Mouse (Mus musculus) neural tube, embryonic 13.5 days (tissue): ENCODE data around the gene Ano8. TPM values are rescaled to one million over a fixed set of nuclear protein-coding genes. Genes with fewer than 3 reads are reported as not detected.

ENCODE experiments used
- ATAC-seq: fragments of 200-750 bp; cut with Nextera tagmentation; 2 replicates; pipeline ENCODE4 v1.8.0; 2017; ENCODE audit warnings: low read depth, mild to moderate bottlenecking, moderate TSS enrichment, moderate library complexity
- H3K27ac ChIP-seq: fragments of 300-500 bp; sonication (generic); replicated peaks from 2 replicates; pipeline ENCODE4 v1.5.1; 2015; ENCODE audit warnings: moderate library complexity, mild to moderate bottlenecking, inconsistent platforms
- H3K27me3 ChIP-seq: fragments of 300-500 bp; sonication (generic); 2 replicates; pipeline ENCODE4 v1.6.1; 2015; ENCODE audit warnings: mild to moderate bottlenecking, inconsistent platforms
- H3K36me3 ChIP-seq: fragments of 300-500 bp; sonication (generic); 2 replicates; pipeline ENCODE4 v1.6.1; 2015; ENCODE audit warnings: mild to moderate bottlenecking, inconsistent platforms
- H3K4me1 ChIP-seq: fragments of 300-500 bp; sonication (generic); replicated peaks from 2 replicates; pipeline ENCODE4 v1.6.1; 2015; ENCODE audit warnings: inconsistent platforms
- H3K4me2 ChIP-seq: fragments of 300-500 bp; sonication (generic); 2 replicates; pipeline ENCODE4 v1.6.1; 2015; ENCODE audit warnings: inconsistent platforms, mild to moderate bottlenecking, moderate library complexity
- H3K4me3 ChIP-seq: fragments of 300-500 bp; sonication (generic); 2 replicates; pipeline ENCODE4 v1.5.1; 2015; ENCODE audit warnings: mild to moderate bottlenecking, inconsistent platforms
- H3K9ac ChIP-seq: fragments of 300-500 bp; sonication (generic); 2 replicates; pipeline ENCODE4 v1.6.1; 2015; ENCODE audit warnings: moderate library complexity, mild to moderate bottlenecking, inconsistent platforms
- H3K9me3 ChIP-seq: fragments of 300-500 bp; sonication (generic); 2 replicates; pipeline ENCODE4 v1.6.1; 2016; ENCODE audit warnings: inconsistent platforms
- WGBS: fragments of 180-500 bp; shearing (Covaris S2); methylation state at CpG from one replicate; pipeline ENCODE4 v1.1.7; 2015; 5-methylcytosine and 5-hydroxymethylcytosine counted together
- polyA plus RNA-seq: library from polyadenylated mRNA; unstranded; fragments of >200 nt; fragmentation: Nextera tagmentation; extraction: Ambion mirVana; gene quantifications from 2 replicates; pipeline ENCODE4 v1.2.1, GENCODE M21; 2015

The Ano8 gene
- polyA plus RNA-seq, 1 experiment from 2014 or later: 7.8 TPM

GRCm38 (mm10) chr8:71475702-71476075 lies 10.1 kb downstream of the Ano8 start:
- WGBS: 24% methylated on average over 4 of the region's 4 CpGs
- Histone ChIP-seq H3K4me1 (peaks cover 34% of the 10 kb centered on the region), H3K9ac (peak overlapping the region; percentile 78), H3K27me3 (no peaks in the 10 kb centered on the region), H3K4me2 (peak overlapping the region; percentile 71), H3K27ac (peak overlapping the region; percentile 93), H3K4me3 (peak overlapping the region; percentile 53), H3K36me3 (peaks cover 79% of the 10 kb centered on the region), H3K9me3 (no peaks in the 10 kb centered on the region)
- no peak for ATAC-seq

GRCm38 (mm10) chr8:71474785-71475701 lies 10.7 kb downstream of the Ano8 start:
- no peaks in the 10 kb centered on the region for H3K27me3 ChIP-seq
- WGBS: 88% methylated on average over 25 of the region's 25 CpGs
- peaks cover 73% of the 10 kb centered on the region for H3K36me3 ChIP-seq
- no peak overlapping the region for H3K9ac ChIP-seq
- no peaks in the 10 kb centered on the region for H3K9me3 ChIP-seq
- H3K4me1 ChIP-seq: peaks cover 38% of the 10 kb centered on the region
- H3K27ac ChIP-seq: peak overlapping the region; percentile 93; the same call in 1 of the 2 replicates
- no peak overlapping the region for H3K4me2 ChIP-seq
- no peak for ATAC-seq
- no peak overlapping the region for H3K4me3 ChIP-seq

GRCm38 (mm10) chr8:71474344-71474743 lies 11.4 kb downstream of the Ano8 start:
- H3K27ac ChIP-seq: no peak overlapping the region
- H3K4me2 ChIP-seq: no peak overlapping the region
- H3K9me3 ChIP-seq: no peaks in the 10 kb centered on the region
- peaks cover 43% of the 10 kb centered on the region for H3K4me1 ChIP-seq
- WGBS: 93% methylated on average over 18 of the region's 18 CpGs
- H3K9ac ChIP-seq: no peak overlapping the region
- ATAC-seq: no peak
- H3K4me3 ChIP-seq: no peak overlapping the region
- H3K27me3 ChIP-seq: no peaks in the 10 kb centered on the region
- H3K36me3 ChIP-seq: peaks cover 66% of the 10 kb centered on the region

- no peaks in the 10 kb centered on the region for H3K9me3 ChIP-seq
- no peak for ATAC-seq
- H3K36me3 ChIP-seq: peaks cover 50% of the 10 kb centered on the region
- no peak overlapping the region for H3K9ac ChIP-seq
- peaks cover 42% of the 10 kb centered on the region for H3K4me1 ChIP-seq
- no peak overlapping the region for H3K27ac ChIP-seq
- no peak overlapping the region for H3K4me3 ChIP-seq
- WGBS: 89% methylated on average over 8 of the region's 8 CpGs
- no peaks in the 10 kb centered on the region for H3K27me3 ChIP-seq
- H3K4me2 ChIP-seq: no peak overlapping the region
These were observed 13.0 kb downstream of the Ano8 start for GRCm38 (mm10) chr8:71472601-71473386.

GRCm38 (mm10) chr8:71471861-71472260 lies 13.9 kb downstream of the Ano8 start:
- ATAC-seq: no peak
- H3K36me3 ChIP-seq: peaks cover 47% of the 10 kb centered on the region
- H3K9ac ChIP-seq: no peak overlapping the region
- no peak overlapping the region for H3K4me3 ChIP-seq
- no peaks in the 10 kb centered on the region for H3K27me3 ChIP-seq
- no peak overlapping the region for H3K27ac ChIP-seq
- H3K9me3 ChIP-seq: no peaks in the 10 kb centered on the region
- 95% methylated on average over 17 of the region's 17 CpGs for WGBS
- no peak overlapping the region for H3K4me2 ChIP-seq
- H3K4me1 ChIP-seq: peaks cover 32% of the 10 kb centered on the region

GRCm38 (mm10) chr8:71470913-71471255 lies 14.9 kb downstream of the Ano8 start:
- no peak for ATAC-seq
- peaks cover 55% of the 10 kb centered on the region for H3K36me3 ChIP-seq
- H3K4me1 ChIP-seq: peaks cover 27% of the 10 kb centered on the region
- no peaks in the 10 kb centered on the region for H3K27me3 ChIP-seq
- peak overlapping the region; percentile 87; the same call in 1 of the 2 replicates for H3K9ac ChIP-seq
- 87% methylated on average over 5 of the region's 5 CpGs for WGBS
- H3K27ac ChIP-seq: no peak overlapping the region
- H3K4me2 ChIP-seq: peak overlapping the region; percentile 91
- H3K4me3 ChIP-seq: peak overlapping the region; percentile 77; the same call in 1 of the 2 replicates
- no peaks in the 10 kb centered on the region for H3K9me3 ChIP-seq

- ATAC-seq: no peak
- Histone ChIP-seq H3K4me3 (peak overlapping the region; percentile 77), H3K36me3 (peaks cover 55% of the 10 kb centered on the region), H3K27me3 (no peaks in the 10 kb centered on the region), H3K4me1 (peaks cover 27% of the 10 kb centered on the region), H3K9ac (peak overlapping the region; percentile 87), H3K27ac (no peak overlapping the region), H3K9me3 (no peaks in the 10 kb centered on the region), H3K4me2 (peak overlapping the region; percentile 91)
- WGBS: 92% methylated on average over 3 of the region's 3 CpGs
These were observed 15.4 kb downstream of the Ano8 start for GRCm38 (mm10) chr8:71470146-71470912.

- Histone ChIP-seq H3K4me3 (peak overlapping the region; percentile 77), H3K9ac (peak overlapping the region; percentile 87)
These were observed 16.4 kb downstream of the Ano8 start for GRCm38 (mm10) chr8:71469411-71469810.

GRCm38 (mm10) chr8:71468916-71469315 lies 16.8 kb downstream of the Ano8 start, which contains the start of gene Dda1:
Gene Dda1, plus strand, starts transcription at chr8:71469199.
- under 1% methylated on average over 45 of the region's 52 CpGs for WGBS
- Histone ChIP-seq H3K9ac (peak within 1 kb of the TSS; percentile 87), H3K4me1 (peaks cover 33% of the 10 kb centered on the region), H3K27ac (peak within 1 kb of the TSS; percentile 91), H3K4me2 (peak within 1 kb of the TSS; percentile 91), H3K4me3 (peak within 1 kb of the TSS; percentile 77), H3K9me3 (no peaks in the 10 kb centered on the region), H3K36me3 (peaks cover 41% of the 10 kb centered on the region), H3K27me3 (no peaks in the 10 kb centered on the region)
- ATAC-seq: peak; percentile 87

More at GRCm38 (mm10) chr8:71469411-71469810, 16.4 kb downstream of the Ano8 start:
- Histone ChIP-seq H3K4me2 (peak overlapping the region; percentile 91), H3K4me1 (peaks cover 28% of the 10 kb centered on the region), H3K27me3 (no peaks in the 10 kb centered on the region), H3K27ac (peak overlapping the region; percentile 91), H3K36me3 (peaks cover 46% of the 10 kb centered on the region), H3K9me3 (no peaks in the 10 kb centered on the region)
- WGBS: 1% methylated on average over 23 of the region's 24 CpGs
- peak; percentile 51 for ATAC-seq

- no peaks in the 10 kb centered on the region for H3K9me3 ChIP-seq
- peaks cover 37% of the 10 kb centered on the region for H3K4me1 ChIP-seq
- H3K4me3 ChIP-seq: no peak overlapping the region
- H3K36me3 ChIP-seq: peaks cover 31% of the 10 kb centered on the region
- no peaks in the 10 kb centered on the region for H3K27me3 ChIP-seq
- WGBS: 91% methylated on average over 1 of the region's 1 CpGs
- no peak for ATAC-seq
- no peak overlapping the region for H3K27ac ChIP-seq
- H3K9ac ChIP-seq: no peak overlapping the region
- H3K4me2 ChIP-seq: 0 out of 2 replicates have a peak overlapping the region, but pooled peaks have one; percentile 44
These were observed 17.8 kb downstream of the Ano8 start for GRCm38 (mm10) chr8:71468001-71468400.

- no peak overlapping the region for H3K4me3 ChIP-seq
- WGBS: 96% methylated on average over 2 of the region's 2 CpGs
- no peaks in the 10 kb centered on the region for H3K9me3 ChIP-seq
- ATAC-seq: no peak
- peaks cover 43% of the 10 kb centered on the region for H3K4me1 ChIP-seq
- H3K27ac ChIP-seq: no peak overlapping the region
- H3K36me3 ChIP-seq: peaks cover 23% of the 10 kb centered on the region
- H3K9ac ChIP-seq: no peak overlapping the region
- H3K4me2 ChIP-seq: no peak overlapping the region
- H3K27me3 ChIP-seq: no peaks in the 10 kb centered on the region
These were observed 18.6 kb downstream of the Ano8 start for GRCm38 (mm10) chr8:71467201-71467600.
